Mouse (Mus musculus) CH12.LX (cell line): Measurements from ENCODE around the gene Daam1.

Experiments
- CTCF ChIP-seq, 2 experiments: IDR thresholded peaks in 1 of 2; conservative IDR thresholded peaks in 1 of 2; 2 replicates each; pipeline ENCODE4 v1.5.1; 2011 to 2012; ENCODE audit warnings: low read depth in 2 of 2, low read length in 2 of 2, improper control_type of control experiment in 1 of 2, inconsistent platforms in 1 of 2, mild to moderate bottlenecking in 1 of 2, moderate library complexity in 1 of 2
- IRF4 ChIP-seq: IDR thresholded peaks from 2 replicates; pipeline ENCODE4 v1.6.1; 2014; ENCODE audit warnings: low read depth, mild to moderate bottlenecking, inconsistent platforms, low read length, improper control_type of control experiment
- POLR2A ChIP-seq: IDR thresholded peaks from 2 replicates; pipeline ENCODE4 v1.6.1; 2011; ENCODE audit warnings: low read depth, mild to moderate bottlenecking, improper control_type of control experiment, low read length
- TCF12 ChIP-seq: IDR thresholded peaks from 2 replicates; pipeline ENCODE4 v1.6.1; 2014; ENCODE audit warnings: low read depth, mild to moderate bottlenecking, inconsistent platforms, low read length, improper control_type of control experiment
- USF1 ChIP-seq: IDR thresholded peaks from 2 replicates; pipeline ENCODE4 v1.6.1; 2014; ENCODE audit warnings: low read depth, mild to moderate bottlenecking, inconsistent platforms, low read length, improper control_type of control experiment
- ZMIZ1 ChIP-seq: IDR thresholded peaks from 2 replicates; pipeline ENCODE4 v1.6.1; 2012; ENCODE audit warnings: low read depth, mild to moderate bottlenecking, inconsistent platforms, low read length, improper control_type of control experiment

- TF ChIP-seq POLR2A (no peak), TCF12 (no peak), CTCF (conservative IDR thresholded peaks at IDR 0.05 in 1 of 2, IDR thresholded peaks at IDR 0.05 in 1 of 2; ENCODE audit: low read depth in 2 of 2, low read length in 2 of 2) (no peak), USF1 (no peak), ZMIZ1 (no peak), IRF4 (no peak)
Measured at GRCm38 (mm10) chr12:71932433-71933386, 101.8 kb downstream of the Daam1 start.
